In the genomic region with DNA sequence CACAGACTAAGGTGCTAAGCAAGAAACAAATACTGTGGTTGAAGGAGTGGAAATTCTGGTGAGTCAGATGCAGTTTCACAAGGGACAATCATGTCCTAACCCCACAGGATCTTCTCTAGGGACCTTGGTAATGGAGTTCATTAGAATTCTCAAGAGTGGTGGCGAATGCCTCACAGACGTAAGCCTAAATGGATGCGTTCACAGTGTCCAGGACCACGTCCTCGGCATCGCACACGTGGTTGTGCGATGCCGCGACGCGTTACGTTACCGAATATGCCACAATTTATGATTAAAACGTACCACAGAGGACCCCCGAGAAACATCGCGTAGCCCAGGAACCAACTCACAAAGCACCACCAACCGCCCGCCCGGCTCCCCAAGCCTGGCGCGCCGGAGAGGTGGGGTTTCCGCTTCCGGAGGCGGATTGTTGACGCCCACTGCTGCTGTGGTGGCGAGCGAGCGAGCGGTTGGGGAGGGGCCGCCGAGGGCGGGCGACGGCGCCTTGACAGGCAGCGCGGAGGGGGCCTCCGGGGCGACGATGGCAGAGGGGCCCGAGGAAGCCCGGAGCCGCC, we compare ENCODE assay signal across 8 mouse cellular contexts. TPM values are rescaled to one million over a fixed set of nuclear protein-coding genes. Genes with fewer than 3 reads are reported as not detected.
DNase-seq lines count a peak whose midpoint lies in the region; ATAC-seq and TF ChIP-seq lines count a peak whose summit lies in the region.

Gene Fam8a1, plus strand, starts transcription at position 475 of the 572 bp plus-strand sequence.

- ATAC-seq in embryonic facial prominence, embryonic 14.5 days (ENCODE audit: low read depth), result peak; percentile 97
- peak; percentile 94 for ATAC-seq in limb, embryonic 14.5 days (ENCODE audit: low FRiP score, low read depth)
- ATAC-seq in midbrain, postnatal 0 days (ENCODE audit: low FRiP score), result peak; percentile 95

- H3K9me3 ChIP-seq in embryonic facial prominence, embryonic 14.5 days (ENCODE audit: control insufficient read depth, low read length), result no peaks in the 10 kb centered on the region
- no peaks in the 10 kb centered on the region for H3K9me3 ChIP-seq in limb, embryonic 14.5 days (ENCODE audit: control insufficient read depth, low read length)
- H3K9me3 ChIP-seq in midbrain, postnatal 0 days (ENCODE audit: low read length), result no peaks in the 10 kb centered on the region

- H3K36me3 ChIP-seq in embryonic facial prominence, embryonic 14.5 days (ENCODE audit: control insufficient read depth, insufficient read depth, low read length), result peaks cover 29% of the 10 kb centered on the region
- H3K36me3 ChIP-seq in limb, embryonic 14.5 days (ENCODE audit: control insufficient read depth, insufficient read depth, low read length), result peaks cover 28% of the 10 kb centered on the region
- peaks cover 8% of the 10 kb centered on the region; the same call in 1 of the 2 replicates for H3K36me3 ChIP-seq in midbrain, postnatal 0 days (ENCODE audit: insufficient read depth, low read length)

- H3K27me3 ChIP-seq in embryonic facial prominence, embryonic 14.5 days (replicated peaks; ENCODE audit: control insufficient read depth, insufficient read depth, low read length), result no peaks in the 10 kb centered on the region
- no peaks in the 10 kb centered on the region for H3K27me3 ChIP-seq in limb, embryonic 14.5 days (ENCODE audit: control insufficient read depth, insufficient read depth, low read length)
- H3K27me3 ChIP-seq in midbrain, postnatal 0 days (ENCODE audit: insufficient read depth, low read length), result no peaks in the 10 kb centered on the region

- peak within 1 kb of the TSS; percentile 90 for H3K9ac ChIP-seq in embryonic facial prominence, embryonic 14.5 days (ENCODE audit: low read depth, low read length)
- peak within 1 kb of the TSS; percentile 83 for H3K9ac ChIP-seq in limb, embryonic 14.5 days (ENCODE audit: low read depth, low read length, severe bottlenecking)
- H3K9ac ChIP-seq in midbrain, postnatal 0 days (replicated peaks; ENCODE audit: low read length, poor library complexity, severe bottlenecking), result peak within 1 kb of the TSS; percentile 95

- 1% methylated on average over 30 of the region's 46 CpGs for WGBS in embryonic facial prominence, embryonic 14.5 days
- WGBS in limb, embryonic 14.5 days, result 1% methylated on average over 27 of the region's 46 CpGs
- under 1% methylated on average over 45 of the region's 46 CpGs for WGBS in midbrain, postnatal 0 days

- peaks cover 6% of the 10 kb centered on the region for H3K4me1 ChIP-seq in embryonic facial prominence, embryonic 14.5 days (ENCODE audit: control insufficient read depth, insufficient read depth, low read length)
- peaks cover 7% of the 10 kb centered on the region for H3K4me1 ChIP-seq in limb, embryonic 14.5 days (ENCODE audit: control insufficient read depth, insufficient read depth, low read length)
- H3K4me1 ChIP-seq in midbrain, postnatal 0 days (ENCODE audit: insufficient read depth, low read length), result peaks cover 5% of the 10 kb centered on the region; the same call in 1 of the 2 replicates

- peak; percentile 73; the same call in 1 of the 2 replicates for TF ChIP-seq POLR2A in limb, embryonic 14.5 days (IDR thresholded peaks at IDR 0.05; ENCODE audit: borderline replicate concordance, extremely low read depth, insufficient read depth, insufficient read length)

- peak within 1 kb of the TSS; percentile 96 for H3K4me3 ChIP-seq in embryonic facial prominence, embryonic 14.5 days (ENCODE audit: low read depth, low read length)
- H3K4me3 ChIP-seq in limb, embryonic 14.5 days (replicated peaks; ENCODE audit: low read length), result peak within 1 kb of the TSS; percentile 92
- peak within 1 kb of the TSS; percentile 88 for H3K4me3 ChIP-seq in midbrain, postnatal 0 days (ENCODE audit: low read depth, low read length)

- DNase-seq in 3T3-L1 (ENCODE audit: low read depth, low spot score), result peak; percentile 81
- DNase-seq in adrenal gland, postnatal 4 days (ENCODE audit: low spot score in 2 of 2), result peak; percentile 87 to 91
- DNase-seq in embryonic facial prominence, embryonic 14.5 days (ENCODE audit: low spot score), result peak; percentile 92
- DNase-seq in heart, adult 8-10 months (ENCODE audit: low spot score), result peak; percentile 90
- peak; percentile 91 for DNase-seq in kidney, adult 9 months
- DNase-seq in limb, embryonic 14.5 days (ENCODE audit: low spot score), result peak; percentile 88
- peak; percentile 93 for DNase-seq in midbrain, postnatal 0 days (ENCODE audit: low spot score)
- peak; percentile 82 to 90 for DNase-seq in spleen, postnatal 14 days (ENCODE audit: low spot score in 2 of 2)

- H3K27ac ChIP-seq in embryonic facial prominence, embryonic 14.5 days (replicated peaks; ENCODE audit: low read depth, low read length), result peak within 1 kb of the TSS; percentile 71
- H3K27ac ChIP-seq in limb, embryonic 14.5 days (replicated peaks; ENCODE audit: low read depth, low read length), result peak within 1 kb of the TSS; percentile 70
- peak within 1 kb of the TSS; percentile 58 for H3K27ac ChIP-seq in midbrain, postnatal 0 days (ENCODE audit: low read depth, low read length)

- H3K4me2 ChIP-seq in embryonic facial prominence, embryonic 14.5 days (ENCODE audit: low read depth, low read length), result peak within 1 kb of the TSS; percentile 81
- H3K4me2 ChIP-seq in limb, embryonic 14.5 days (replicated peaks; ENCODE audit: low read depth, low read length, severe bottlenecking), result peak within 1 kb of the TSS; percentile 66
- peak within 1 kb of the TSS; percentile 70 for H3K4me2 ChIP-seq in midbrain, postnatal 0 days (ENCODE audit: low read depth, low read length, poor library complexity, severe bottlenecking)

- TF ChIP-seq CTCF in midbrain, postnatal 0 days (IDR thresholded peaks at IDR 0.05), result no peak; the same call in 1 of the 2 replicates

RNA-seq across cellular contexts. Expression of gene Fam8a1, which starts in this region (rescaled TPM):
- 10 to 100 TPM; 48.1 to 48.9 TPM for total RNA-seq in adrenal gland, postnatal 4 days (2021)
- 13.3 and 14.6 TPM in 2 replicates for polyA plus RNA-seq in embryonic facial prominence, embryonic 14.5 days (2014; fragmentation: Nextera tagmentation; extraction: Ambion mirVana)
- 10 to 100 TPM; 29.3 to 37.5 (median 33.3) TPM for total RNA-seq in heart, adult 8-10 months (2022)
- polyA plus RNA-seq in limb, embryonic 14.5 days (2012; rRNA removed), result 38.8 and 39.5 TPM in 2 replicates
- polyA plus RNA-seq in limb, embryonic 14.5 days (2014; fragmentation: Nextera tagmentation; extraction: Ambion mirVana), result 13.4 and 14.0 TPM in 2 replicates
- total RNA-seq in midbrain, postnatal 0 days (2014; rRNA removed), result 59.2 and 68.1 TPM in 2 replicates
- 15.8 and 18.1 TPM in 2 replicates for polyA plus RNA-seq in midbrain, postnatal 0 days (2015; fragmentation: Nextera tagmentation; extraction: Ambion mirVana)

Comparison
In these comparisons a context has a peak if more than half of its experiments do, and no peak if none do; other contexts are left out.
1. Peak in every context shown above with its lines: DNase-seq, ATAC-seq, H3K4me3 ChIP-seq and H3K27ac ChIP-seq.